Mouse (Mus musculus) thymus, postnatal 10 days (tissue): Measurements from ENCODE around the gene Oxnad1.

ENCODE experiments used
- DNase-seq, 2 experiments: peaks; one replicate each; pipeline ENCODE4 v3.0.0; 2021; ENCODE audit warnings: low spot score in 2 of 2

Gene Oxnad1

GRCm38 (mm10) chr14:32141723-32142122 lies 56.5 kb downstream of the Oxnad1 start, which contains the start of gene Msmb:
Gene Msmb (plus strand): TSS chr14:32142023.
- no peak for DNase-seq

GRCm38 (mm10) chr14:32144734-32145133 lies 59.6 kb downstream of the Oxnad1 start:
- no peak for DNase-seq

GRCm38 (mm10) chr14:32145401-32145800 lies 60.2 kb downstream of the Oxnad1 start:
- no peak for DNase-seq

GRCm38 (mm10) chr14:32145809-32146511 lies 60.8 kb downstream of the Oxnad1 start:
- DNase-seq = no peak

GRCm38 (mm10) chr14:32146578-32146977 lies 61.4 kb downstream of the Oxnad1 start:
- DNase-seq = no peak

- no peak for DNase-seq
Measured at GRCm38 (mm10) chr14:32150872-32151271, 65.7 kb downstream of the Oxnad1 start.

- no peak for DNase-seq
Measured at GRCm38 (mm10) chr14:32152243-32152965, 67.2 kb downstream of the Oxnad1 start.
